ENCODE assay signal across 26 mouse cellular contexts in the genomic region with DNA sequence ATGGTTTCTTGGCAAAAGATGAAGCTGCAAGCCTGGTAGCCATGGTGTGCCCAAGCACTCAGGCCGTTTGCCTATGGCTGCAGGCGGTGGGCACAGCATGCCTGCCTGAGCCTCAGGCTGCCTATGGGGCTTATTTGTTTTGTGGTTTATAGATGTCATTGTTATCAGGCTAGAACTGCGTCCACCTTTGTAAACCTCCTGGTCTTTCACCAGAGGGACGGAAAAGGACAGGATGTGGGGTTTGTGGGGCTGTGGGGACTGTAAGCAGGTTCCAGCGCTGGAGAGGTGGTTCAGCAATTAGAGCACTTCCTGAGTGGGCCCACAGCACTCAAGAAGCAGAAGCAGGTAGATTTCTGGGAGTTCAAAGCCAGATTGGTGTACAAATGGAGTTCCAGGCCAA.
"Had no signal": no experiment of that assay in that cellular context is flagged by ENCODE, and none has a peak within 500 bp of the region (broad histone marks: within the 10 kb centered on the region; RNA-seq: fewer than 3 reads in every experiment).

No protein-coding gene starts in this region.

- H3K9me3 ChIP-seq: embryonic facial prominence, embryonic 10.5 days; embryonic facial prominence, embryonic 12.5 days; embryonic facial prominence, embryonic 13.5 days; embryonic facial prominence, embryonic 15.5 days; forebrain, embryonic 10.5 days; forebrain, embryonic 12.5 days; forebrain, embryonic 13.5 days; forebrain, embryonic 15.5 days had no signal

- H3K4me3 ChIP-seq: embryonic facial prominence, embryonic 10.5 days; embryonic facial prominence, embryonic 12.5 days; embryonic facial prominence, embryonic 13.5 days; embryonic facial prominence, embryonic 15.5 days; erythroblast, embryonic 14.5 days; forebrain, embryonic 10.5 days; forebrain, embryonic 12.5 days; forebrain, embryonic 13.5 days; forebrain, embryonic 15.5 days; gastrocnemius, adult 2 months; heart, adult 2 months had no signal

- ATAC-seq: forebrain, embryonic 14.5 days; forebrain, embryonic 15.5 days; forebrain, embryonic 16.5 days; forebrain, postnatal 0 days had no signal

- H3K4me2 ChIP-seq: embryonic facial prominence, embryonic 12.5 days; embryonic facial prominence, embryonic 13.5 days; embryonic facial prominence, embryonic 15.5 days; forebrain, embryonic 12.5 days; forebrain, embryonic 13.5 days; forebrain, embryonic 15.5 days had no signal

- H3K4me1 ChIP-seq: embryonic facial prominence, embryonic 13.5 days; embryonic facial prominence, embryonic 15.5 days; forebrain, embryonic 12.5 days; forebrain, embryonic 13.5 days; forebrain, embryonic 15.5 days had no signal

- H3K27ac ChIP-seq: embryonic facial prominence, embryonic 10.5 days; embryonic facial prominence, embryonic 12.5 days; embryonic facial prominence, embryonic 13.5 days; embryonic facial prominence, embryonic 15.5 days; forebrain, embryonic 10.5 days; forebrain, embryonic 12.5 days; forebrain, embryonic 13.5 days; forebrain, embryonic 15.5 days; heart, adult 2 months had no signal

- H3K27me3 ChIP-seq: embryonic facial prominence, embryonic 12.5 days; embryonic facial prominence, embryonic 13.5 days; embryonic facial prominence, embryonic 15.5 days; forebrain, embryonic 12.5 days; forebrain, embryonic 13.5 days; forebrain, embryonic 15.5 days had no signal

- DNase-seq: cerebellum, adult 8-10 months; cerebellum, adult 9-10 months; cerebellum, adult 9-11 months; cerebellum, postnatal 25 days; cerebellum, postnatal 36 days; embryo, embryonic 11 days; forebrain, postnatal 0 days; gastrocnemius, adult 2 months; gastrocnemius, postnatal 10 days; gastrocnemius, postnatal 14 days; gastrocnemius, postnatal 25 days; gastrocnemius, postnatal 36 days; heart, adult 11 months; heart, adult 18-20 months; heart, adult 2 months had no signal

- H3K9ac ChIP-seq: embryonic facial prominence, embryonic 12.5 days; embryonic facial prominence, embryonic 13.5 days; embryonic facial prominence, embryonic 15.5 days; forebrain, embryonic 12.5 days; forebrain, embryonic 13.5 days; forebrain, embryonic 15.5 days; forebrain, postnatal 0 days had no signal
